Mouse (Mus musculus) kidney, postnatal 0 days (tissue): ENCODE measurements at regions not wholly inside any gene's neighbourhood (a gene's known extent, or its start where the extent isn't known, plus 50 kb on each side); places are given as distances from the start of the nearest gene placed in this dataset.

Experiments
- ATAC-seq: fragments of 200-750 bp; cut with Nextera tagmentation; replicated peaks from 2 replicates; pipeline ENCODE4 v1.8.0; 2017; ENCODE audit warnings: low read depth, moderate number of reproducible peaks, moderate TSS enrichment, moderate library complexity; ENCODE audit not compliant: low FRiP score
- DNase-seq: peaks from one replicate; pipeline ENCODE4 v3.0.0-alpha.2; 2016; ENCODE audit warnings: low spot score
- H3K27ac ChIP-seq: fragments of 300-500 bp; sonication (generic); 2 replicates; pipeline ENCODE4 v1.5.1; 2014; ENCODE audit warnings: mild to moderate bottlenecking
- H3K27me3 ChIP-seq: fragments of 300-500 bp; sonication (generic); 2 replicates; pipeline ENCODE4 v1.6.1; 2014; ENCODE audit warnings: low read length, mixed read lengths; ENCODE audit not compliant: insufficient read depth
- H3K36me3 ChIP-seq: fragments of 300-500 bp; sonication (generic); 2 replicates; pipeline ENCODE4 v1.6.1; 2014; ENCODE audit warnings: low read length, mixed read lengths; ENCODE audit not compliant: insufficient read depth
- H3K4me1 ChIP-seq: fragments of 300-500 bp; sonication (generic); replicated peaks from 2 replicates; pipeline ENCODE4 v1.6.1; 2014; ENCODE audit warnings: antibody characterized with exemption, low read length, mixed read lengths; ENCODE audit not compliant: insufficient read depth
- H3K4me2 ChIP-seq: fragments of 300-500 bp; sonication (generic); 2 replicates; pipeline ENCODE4 v1.6.1; 2014; ENCODE audit warnings: mild to moderate bottlenecking, low read length, moderate library complexity, mixed read lengths
- H3K4me3 ChIP-seq: fragments of 300-500 bp; sonication (generic); replicated peaks from 2 replicates; pipeline ENCODE4 v1.5.1; 2014; ENCODE audit warnings: low read depth, low read length
- H3K9ac ChIP-seq: fragments of 300-500 bp; sonication (generic); 2 replicates; pipeline ENCODE4 v1.6.1; 2014; ENCODE audit warnings: low read depth, low read length
- H3K9me3 ChIP-seq: fragments of 300-500 bp; sonication (generic); replicated peaks from 2 replicates; pipeline ENCODE4 v1.6.1; 2016; ENCODE audit warnings: low read length, inconsistent platforms, mixed read lengths
- CTCF ChIP-seq: IDR thresholded peaks from 2 replicates; pipeline ENCODE4 v1.5.1; 2016; ENCODE audit warnings: antibody characterized with exemption, low read depth, mild to moderate bottlenecking, moderate library complexity
- WGBS: fragments of 180-500 bp; shearing (Covaris S2); extraction: QIAGEN DNeasy Blood & Tissue Kit; methylation state at CpG from one replicate; pipeline ENCODE4 v1.1.7; 2014; 5-methylcytosine and 5-hydroxymethylcytosine counted together

- TF ChIP-seq CTCF: peak; percentile 39; the same call in 1 of the 2 replicates
- Histone ChIP-seq H3K9ac (no peak overlapping the region), H3K4me3 (no peak overlapping the region), H3K27ac (no peak overlapping the region), H3K9me3 (no peaks in the 10 kb centered on the region), H3K36me3 (no peaks in the 10 kb centered on the region), H3K4me2 (no peak overlapping the region), H3K4me1 (peaks cover 3% of the 10 kb centered on the region; the same call in 1 of the 2 replicates), H3K27me3 (no peaks in the 10 kb centered on the region)
- 56% methylated on average over 3 of the region's 3 CpGs for WGBS
- no peak for ATAC-seq
- DNase-seq: no peak
Measured at GRCm38 (mm10) chr10:99532697-99533119, 226.8 kb downstream of the Csl start.

DNA sequence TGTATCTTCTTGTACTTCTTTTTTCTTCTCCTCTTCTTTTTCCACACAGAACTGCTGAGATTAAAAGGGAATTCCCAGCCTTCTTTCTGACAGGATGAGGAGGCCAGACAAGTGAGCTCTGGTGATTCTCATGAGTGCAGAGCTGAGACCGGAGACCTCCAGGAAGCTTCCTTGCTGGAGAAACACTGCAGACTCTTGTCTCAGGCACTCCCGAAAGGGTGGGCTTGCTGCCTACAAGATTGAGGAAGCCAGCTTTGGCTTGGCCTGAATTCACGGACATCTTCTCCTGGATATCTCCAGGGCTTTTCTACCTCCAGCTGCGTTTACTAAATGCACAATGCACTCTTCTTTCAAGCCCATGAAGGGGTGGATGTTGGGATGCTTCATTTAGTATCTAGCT, 226.0 kb downstream of the Csl start:
- H3K36me3 ChIP-seq: no peaks in the 10 kb centered on the region
- no peaks in the 10 kb centered on the region for H3K9me3 ChIP-seq
- peaks cover 3% of the 10 kb centered on the region; the same call in 1 of the 2 replicates for H3K4me1 ChIP-seq
- 0 out of 2 replicates have a peak overlapping the region, but pooled peaks have one; percentile 47 for H3K27ac ChIP-seq
- DNase-seq (no peak), ATAC-seq (no peak)
- WGBS: 76% methylated on average over 4 of the region's 4 CpGs
- no peaks in the 10 kb centered on the region for H3K27me3 ChIP-seq
- TF ChIP-seq CTCF: no peak
- H3K4me3 ChIP-seq: no peak overlapping the region
- no peak overlapping the region for H3K4me2 ChIP-seq
- H3K9ac ChIP-seq: no peak overlapping the region

DNA sequence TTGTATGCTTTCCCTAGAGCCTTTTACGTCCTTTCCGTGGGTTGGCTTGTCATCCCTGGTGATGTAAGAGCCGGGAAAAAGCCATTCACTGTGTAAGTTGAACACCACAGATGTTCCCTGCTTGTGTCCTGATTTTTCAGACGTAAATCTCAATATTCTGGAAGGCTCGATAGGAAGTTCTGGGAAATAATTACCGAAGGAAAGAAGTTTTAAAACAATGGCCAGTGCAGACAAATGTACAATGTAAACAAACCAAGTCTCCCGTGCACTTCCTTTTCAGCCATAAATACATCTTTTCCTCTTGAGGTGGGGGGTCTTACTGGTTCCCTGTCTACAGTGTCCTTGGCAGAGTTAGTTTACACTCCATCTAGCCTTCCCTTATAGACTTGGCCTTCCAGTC, 225.2 kb downstream of the Csl start:
- TF ChIP-seq CTCF: no peak
- Histone ChIP-seq H3K4me1 (peaks cover 3% of the 10 kb centered on the region; the same call in 1 of the 2 replicates), H3K27me3 (no peaks in the 10 kb centered on the region), H3K4me3 (no peak overlapping the region), H3K4me2 (no peak overlapping the region), H3K9ac (no peak overlapping the region), H3K9me3 (no peaks in the 10 kb centered on the region), H3K36me3 (no peaks in the 10 kb centered on the region), H3K27ac (no peak overlapping the region)
- no peak for ATAC-seq
- 39% methylated on average over 7 of the region's 7 CpGs for WGBS
- peak; percentile 66 for DNase-seq

- DNase-seq (no peak), ATAC-seq (no peak)
- Histone ChIP-seq H3K4me3 (no peak overlapping the region), H3K9ac (no peak overlapping the region), H3K36me3 (no peaks in the 10 kb centered on the region), H3K27ac (no peak overlapping the region), H3K27me3 (no peaks in the 10 kb centered on the region), H3K4me1 (no peaks in the 10 kb centered on the region), H3K9me3 (no peaks in the 10 kb centered on the region), H3K4me2 (no peak overlapping the region)
- WGBS: 36% methylated on average over 5 of the region's 5 CpGs
- no peak for TF ChIP-seq CTCF
Measured at GRCm38 (mm10) chr10:99538639-99539038, 220.8 kb downstream of the Csl start.

DNA sequence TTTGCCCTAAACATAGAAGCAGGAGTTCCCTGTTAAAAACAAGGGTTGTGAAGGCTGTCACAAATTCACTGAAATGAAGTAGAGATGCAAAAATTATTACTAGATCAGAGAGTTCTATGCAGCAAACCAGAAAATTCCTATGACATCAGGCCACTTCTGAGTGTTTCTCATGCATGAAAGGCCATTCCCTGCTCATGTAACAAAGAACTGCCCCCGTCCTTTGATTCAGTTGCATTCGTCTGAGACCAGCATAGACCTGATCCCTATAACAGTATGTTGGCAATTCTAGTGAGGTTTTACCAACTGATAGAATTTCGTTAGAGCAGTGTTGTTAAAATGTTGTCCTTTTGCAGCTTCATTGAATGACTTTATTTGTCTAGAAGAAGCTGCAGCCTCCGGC, 207.1 kb downstream of the Csl start:
- Histone ChIP-seq H3K4me3 (no peak overlapping the region), H3K36me3 (no peaks in the 10 kb centered on the region), H3K4me2 (no peak overlapping the region), H3K9ac (no peak overlapping the region), H3K27ac (no peak overlapping the region), H3K27me3 (no peaks in the 10 kb centered on the region), H3K4me1 (0 out of 2 replicates have a peak, but pooled peaks cover 2% of the 10 kb centered on the region), H3K9me3 (no peaks in the 10 kb centered on the region)
- TF ChIP-seq CTCF: no peak
- peak; percentile 54 for DNase-seq
- WGBS: 51% methylated on average over 4 of the region's 4 CpGs
- ATAC-seq: no peak

- 67% methylated on average over 12 of the region's 12 CpGs for WGBS
Measured at GRCm38 (mm10) chr10:99552836-99553540, 206.5 kb downstream of the Csl start.

More at GRCm38 (mm10) chr10:99552836-99553540, 206.5 kb downstream of the Csl start:
- TF ChIP-seq CTCF: no peak
- Histone ChIP-seq H3K4me2 (no peak overlapping the region), H3K4me3 (no peak overlapping the region), H3K9ac (no peak overlapping the region), H3K27me3 (no peaks in the 10 kb centered on the region), H3K9me3 (no peaks in the 10 kb centered on the region), H3K36me3 (no peaks in the 10 kb centered on the region), H3K27ac (no peak overlapping the region), H3K4me1 (0 out of 2 replicates have a peak, but pooled peaks cover 2% of the 10 kb centered on the region)
- no peak; the same call in 1 of the 2 replicates for ATAC-seq
- DNase-seq: no peak
